Mouse (Mus musculus): ENCODE measurements around the gene Six6. TPM values are rescaled to one million over a fixed set of nuclear protein-coding genes. Genes with fewer than 3 reads are reported as not detected.
A peak's percentile ranks its signal among the peaks of the same experiment; 100 is the strongest.

Gene Six6
- polyA plus RNA-seq, 1 experiment, result not detected

- no peak for DNase-seq (ENCODE audit: low spot score)
Observed at GRCm38 (mm10) chr12:72957829-72958424, 18.2 kb downstream of the Six6 start.

GRCm38 (mm10) chr12:72958446-72958845 lies 18.8 kb downstream of the Six6 start:
- DNase-seq (ENCODE audit: low spot score), result no peak

GRCm38 (mm10) chr12:72962761-72963160 lies 23.1 kb downstream of the Six6 start:
- DNase-seq (ENCODE audit: low spot score), result no peak

GRCm38 (mm10) chr12:72967541-72967940 lies 27.8 kb downstream of the Six6 start:
- DNase-seq (ENCODE audit: low spot score), result no peak

GRCm38 (mm10) chr12:72970620-72971019 lies 30.9 kb downstream of the Six6 start:
- DNase-seq (ENCODE audit: low spot score), result no peak

GRCm38 (mm10) chr12:72973161-72973560 lies 33.5 kb downstream of the Six6 start:
- DNase-seq (ENCODE audit: low spot score), result no peak

GRCm38 (mm10) chr12:72976172-72976571 lies 36.5 kb downstream of the Six6 start:
- no peak for DNase-seq (ENCODE audit: low spot score)

- peak; percentile 29 for DNase-seq (ENCODE audit: low spot score)
Observed at GRCm38 (mm10) chr12:72976718-72977117, 37.0 kb downstream of the Six6 start.

- DNase-seq (ENCODE audit: low spot score), result no peak
Observed at GRCm38 (mm10) chr12:72977851-72978250, 38.2 kb downstream of the Six6 start.

GRCm38 (mm10) chr12:72979236-72979635 lies 39.5 kb downstream of the Six6 start:
- DNase-seq (ENCODE audit: low spot score), result no peak

GRCm38 (mm10) chr12:72982616-72983015 lies 42.9 kb downstream of the Six6 start:
- DNase-seq (ENCODE audit: low spot score), result no peak

- no peak for DNase-seq (ENCODE audit: low spot score)
Observed at GRCm38 (mm10) chr12:72983071-72983857, 43.6 kb downstream of the Six6 start.

Other genes with a start within 250 kb of the Six6 start
- 143 and 155 TPM in 2 replicates for gene Ppm1a, start 182.4 kb upstream of the Six6 start, polyA plus RNA-seq (2012; rRNA removed)
- gene 4930447C04Rik, start 882 bp downstream of the Six6 start, polyA plus RNA-seq (2012; rRNA removed), result 2.0 and 3.4 TPM in 2 replicates
- 1.1 and 1.8 TPM in 2 replicates for gene Six1, start 114.0 kb downstream of the Six6 start, polyA plus RNA-seq (2012; rRNA removed)
- gene Six4, start 173.6 kb downstream of the Six6 start, polyA plus RNA-seq (2012; rRNA removed), result 3.9 and 4.0 TPM in 2 replicates
- 19.7 and 20.4 TPM in 2 replicates for gene Mnat1, start 183.8 kb downstream of the Six6 start, polyA plus RNA-seq (2012; rRNA removed)